Mouse (Mus musculus): ENCODE measurements at regions not wholly inside any gene's neighbourhood (a gene's known extent, or its start where the extent isn't known, plus 50 kb on each side); places are given as distances from the start of the nearest gene placed in this dataset.
"Not testable (repeated sequence)": the region's sequence is repeated elsewhere in the genome, so short reads cannot be mapped to it uniquely, and the experiment has no call there.

GRCm38 (mm10) chr14:53800508-53801136 lies 453.3 kb downstream of the Dad1 start:
- DNase-seq (ENCODE audit: low spot score): no peak

GRCm38 (mm10) chr14:53795160-53795559 lies 458.7 kb downstream of the Dad1 start:
- DNase-seq (ENCODE audit: low spot score): not testable (repeated sequence)

- no peak for DNase-seq (ENCODE audit: low spot score)
These were observed 459.4 kb downstream of the Dad1 start for GRCm38 (mm10) chr14:53794527-53794926.

- not testable (repeated sequence) for DNase-seq (ENCODE audit: low spot score)
These were observed 461.5 kb downstream of the Dad1 start for GRCm38 (mm10) chr14:53792432-53792831.

- DNase-seq (ENCODE audit: low spot score): not testable (repeated sequence)
These were observed 468.4 kb downstream of the Dad1 start for GRCm38 (mm10) chr14:53785547-53785946.

- DNase-seq (ENCODE audit: low spot score): no peak
These were observed 476.5 kb downstream of the Dad1 start for GRCm38 (mm10) chr14:53777375-53777774.

- peak; percentile 60 for DNase-seq (ENCODE audit: low spot score)
These were observed 477.2 kb downstream of the Dad1 start for GRCm38 (mm10) chr14:53776717-53777116.

GRCm38 (mm10) chr14:53766501-53766900 lies 487.4 kb downstream of the Dad1 start:
- DNase-seq (ENCODE audit: low spot score): not testable (repeated sequence)

- DNase-seq (ENCODE audit: low spot score): not testable (repeated sequence)
These were observed 488.0 kb downstream of the Dad1 start for GRCm38 (mm10) chr14:53765918-53766317.

GRCm38 (mm10) chr14:53760578-53760977 lies 493.3 kb downstream of the Dad1 start:
- not testable (repeated sequence) for DNase-seq (ENCODE audit: low spot score)

GRCm38 (mm10) chr14:53757782-53758181 lies 496.1 kb downstream of the Dad1 start:
- DNase-seq (ENCODE audit: low spot score): not testable (repeated sequence)

GRCm38 (mm10) chr14:53757095-53757494 lies 496.8 kb downstream of the Dad1 start:
- not testable (repeated sequence) for DNase-seq (ENCODE audit: low spot score)

- DNase-seq (ENCODE audit: low spot score): no peak
These were observed 503.0 kb downstream of the Dad1 start for GRCm38 (mm10) chr14:53750703-53751441.

GRCm38 (mm10) chr14:53743552-53743951 lies 510.4 kb downstream of the Dad1 start:
- DNase-seq (ENCODE audit: low spot score): not testable (repeated sequence)

GRCm38 (mm10) chr14:53742864-53743263 lies 511.0 kb downstream of the Dad1 start:
- DNase-seq (ENCODE audit: low spot score): not testable (repeated sequence)

- DNase-seq (ENCODE audit: low spot score): peak; percentile 46
These were observed 512.7 kb downstream of the Dad1 start for GRCm38 (mm10) chr14:53741246-53741645.

- not testable (repeated sequence) for DNase-seq (ENCODE audit: low spot score)
These were observed 515.9 kb downstream of the Dad1 start for GRCm38 (mm10) chr14:53737962-53738361.

- DNase-seq (ENCODE audit: low spot score): not testable (repeated sequence)
These were observed 517.6 kb downstream of the Dad1 start for GRCm38 (mm10) chr14:53736274-53736673.

- not testable (repeated sequence) for DNase-seq (ENCODE audit: low spot score)
These were observed 522.3 kb downstream of the Dad1 start for GRCm38 (mm10) chr14:53731600-53731999.

GRCm38 (mm10) chr14:53729877-53730276 lies 524.0 kb downstream of the Dad1 start:
- DNase-seq (ENCODE audit: low spot score): not testable (repeated sequence)

GRCm38 (mm10) chr14:53729149-53729548 lies 524.8 kb downstream of the Dad1 start:
- DNase-seq (ENCODE audit: low spot score): not testable (repeated sequence)

- DNase-seq (ENCODE audit: low spot score): not testable (repeated sequence)
These were observed 527.0 kb downstream of the Dad1 start for GRCm38 (mm10) chr14:53726914-53727313.

GRCm38 (mm10) chr14:53723611-53724010 lies 530.3 kb downstream of the Dad1 start:
- not testable (repeated sequence) for DNase-seq (ENCODE audit: low spot score)
